Mouse (Mus musculus): Measurements from ENCODE around the gene Nsl1. TPM values are rescaled to one million over a fixed set of nuclear protein-coding genes. Genes with fewer than 3 reads are reported as not detected.
A peak's percentile ranks its signal among the peaks of the same experiment; 100 is the strongest.
"Not testable (repeated sequence)": the region's sequence is repeated elsewhere in the genome, so short reads cannot be mapped to it uniquely, and the experiment has no call there.

Nsl1 gene
- polyA plus RNA-seq (2012; rRNA removed), result 2.6 TPM in 2 replicates

GRCm38 (mm10) chr1:191062781-191063485 is at the start of gene Nsl1, which contains the start of gene Tatdn3:
TSS of gene Nsl1 (plus strand) at chr1:191063012.
TSS of gene Tatdn3 (minus strand) at chr1:191062932.
- H3K36me3 ChIP-seq (ENCODE audit: control insufficient read depth, insufficient read depth, low read length), result peaks cover 1% of the 10 kb centered on the region; the same call in 1 of the 2 replicates
- TF ChIP-seq POLR2A (IDR thresholded peaks at IDR 0.05; ENCODE audit: control insufficient read depth, low read depth, low read length) (no peak), CTCF (IDR thresholded peaks at IDR 0.05; ENCODE audit: control insufficient read depth, insufficient read depth, insufficient replicate concordance, low read depth, low read length) (0 out of 2 replicates have a peak, but pooled peaks have one; percentile 5)
- H3K27me3 ChIP-seq (ENCODE audit: control insufficient read depth, insufficient read depth, low read length), result no peaks in the 10 kb centered on the region

GRCm38 (mm10) chr1:191014271-191014670 is 48.5 kb upstream of the Nsl1 start:
- no peak overlapping the region for H3K27ac ChIP-seq (ENCODE audit: control insufficient read depth, insufficient read depth, low read depth, low read length)
- H3K4me3 ChIP-seq (ENCODE audit: control insufficient read depth, low read depth, low read length), result no peak overlapping the region
- TF ChIP-seq POLR2A (IDR thresholded peaks at IDR 0.05; ENCODE audit: control insufficient read depth, low read depth, low read length) (no peak), CTCF (IDR thresholded peaks at IDR 0.05; ENCODE audit: control insufficient read depth, insufficient read depth, insufficient replicate concordance, low read depth, low read length) (no peak)
- no peaks in the 10 kb centered on the region for H3K36me3 ChIP-seq (ENCODE audit: control insufficient read depth, insufficient read depth, low read length)
- no peaks in the 10 kb centered on the region for H3K27me3 ChIP-seq (ENCODE audit: control insufficient read depth, insufficient read depth, low read length)
- H3K4me1 ChIP-seq (ENCODE audit: control insufficient read depth, insufficient read depth, low read length), result no peaks in the 10 kb centered on the region

More at GRCm38 (mm10) chr1:191062781-191063485, at the start of gene Nsl1, which contains the start of gene Tatdn3:
- Histone ChIP-seq H3K4me1 (ENCODE audit: control insufficient read depth, insufficient read depth, low read length) (no peaks in the 10 kb centered on the region), H3K27ac (ENCODE audit: control insufficient read depth, insufficient read depth, low read depth, low read length) (peak within 1 kb of the TSS; percentile 51), H3K4me3 (ENCODE audit: control insufficient read depth, low read depth, low read length) (peak within 1 kb of the TSS; percentile 87)

- H3K36me3 ChIP-seq (ENCODE audit: control insufficient read depth, insufficient read depth, low read length), result no peaks in the 10 kb centered on the region
- TF ChIP-seq POLR2A (IDR thresholded peaks at IDR 0.05; ENCODE audit: control insufficient read depth, low read depth, low read length) (no peak), CTCF (IDR thresholded peaks at IDR 0.05; ENCODE audit: control insufficient read depth, insufficient read depth, insufficient replicate concordance, low read depth, low read length) (no peak)
- H3K4me3 ChIP-seq (ENCODE audit: control insufficient read depth, low read depth, low read length), result no peak overlapping the region
- no peaks in the 10 kb centered on the region for H3K27me3 ChIP-seq (ENCODE audit: control insufficient read depth, insufficient read depth, low read length)
- no peaks in the 10 kb centered on the region for H3K4me1 ChIP-seq (ENCODE audit: control insufficient read depth, insufficient read depth, low read length)
- no peak overlapping the region for H3K27ac ChIP-seq (ENCODE audit: control insufficient read depth, insufficient read depth, low read depth, low read length)
Measured at GRCm38 (mm10) chr1:191019803-191020202, 43.0 kb upstream of the Nsl1 start.

GRCm38 (mm10) chr1:191020217-191020924 is 42.4 kb upstream of the Nsl1 start:
- H3K36me3 ChIP-seq (ENCODE audit: control insufficient read depth, insufficient read depth, low read length), result no peaks in the 10 kb centered on the region
- TF ChIP-seq CTCF (IDR thresholded peaks at IDR 0.05; ENCODE audit: control insufficient read depth, insufficient read depth, insufficient replicate concordance, low read depth, low read length) (no peak), POLR2A (IDR thresholded peaks at IDR 0.05; ENCODE audit: control insufficient read depth, low read depth, low read length) (no peak)
- no peak overlapping the region for H3K4me3 ChIP-seq (ENCODE audit: control insufficient read depth, low read depth, low read length)
- no peaks in the 10 kb centered on the region for H3K27me3 ChIP-seq (ENCODE audit: control insufficient read depth, insufficient read depth, low read length)
- peaks cover 5% of the 10 kb centered on the region for H3K4me1 ChIP-seq (ENCODE audit: control insufficient read depth, insufficient read depth, low read length)
- no peak overlapping the region for H3K27ac ChIP-seq (ENCODE audit: control insufficient read depth, insufficient read depth, low read depth, low read length)

GRCm38 (mm10) chr1:191021016-191021415 is 41.8 kb upstream of the Nsl1 start:
- no peak for TF ChIP-seq CTCF (IDR thresholded peaks at IDR 0.05; ENCODE audit: control insufficient read depth, insufficient read depth, insufficient replicate concordance, low read depth, low read length)
- TF ChIP-seq POLR2A (IDR thresholded peaks at IDR 0.05; ENCODE audit: control insufficient read depth, low read depth, low read length), result no peak
- H3K36me3 ChIP-seq (ENCODE audit: control insufficient read depth, insufficient read depth, low read length), result no peaks in the 10 kb centered on the region
- no peak overlapping the region for H3K4me3 ChIP-seq (ENCODE audit: control insufficient read depth, low read depth, low read length)
- H3K4me1 ChIP-seq (ENCODE audit: control insufficient read depth, insufficient read depth, low read length), result peaks cover 7% of the 10 kb centered on the region
- no peaks in the 10 kb centered on the region for H3K27me3 ChIP-seq (ENCODE audit: control insufficient read depth, insufficient read depth, low read length)
- H3K27ac ChIP-seq (ENCODE audit: control insufficient read depth, insufficient read depth, low read depth, low read length), result no peak overlapping the region

GRCm38 (mm10) chr1:191023140-191023539 is 39.7 kb upstream of the Nsl1 start:
- H3K36me3 ChIP-seq (ENCODE audit: control insufficient read depth, insufficient read depth, low read length), result no peaks in the 10 kb centered on the region
- H3K4me3 ChIP-seq (ENCODE audit: control insufficient read depth, low read depth, low read length), result no peak overlapping the region
- no peaks in the 10 kb centered on the region for H3K27me3 ChIP-seq (ENCODE audit: control insufficient read depth, insufficient read depth, low read length)
- TF ChIP-seq CTCF (IDR thresholded peaks at IDR 0.05; ENCODE audit: control insufficient read depth, insufficient read depth, insufficient replicate concordance, low read depth, low read length) (no peak), POLR2A (IDR thresholded peaks at IDR 0.05; ENCODE audit: control insufficient read depth, low read depth, low read length) (no peak)
- H3K27ac ChIP-seq (ENCODE audit: control insufficient read depth, insufficient read depth, low read depth, low read length), result no peak overlapping the region
- peaks cover 11% of the 10 kb centered on the region for H3K4me1 ChIP-seq (ENCODE audit: control insufficient read depth, insufficient read depth, low read length)

GRCm38 (mm10) chr1:191023806-191024205 is 39.0 kb upstream of the Nsl1 start:
- not testable (repeated sequence) for H3K4me3 ChIP-seq (ENCODE audit: control insufficient read depth, low read depth, low read length); H3K36me3 ChIP-seq (ENCODE audit: control insufficient read depth, insufficient read depth, low read length); H3K27me3 ChIP-seq (ENCODE audit: control insufficient read depth, insufficient read depth, low read length); H3K27ac ChIP-seq (ENCODE audit: control insufficient read depth, insufficient read depth, low read depth, low read length)
- H3K4me1 ChIP-seq (ENCODE audit: control insufficient read depth, insufficient read depth, low read length), result peaks cover 11% of the 10 kb centered on the region
